Mouse (Mus musculus): ENCODE measurements around the gene Tldc1. TPM values are rescaled to one million over a fixed set of nuclear protein-coding genes. Genes with fewer than 3 reads are reported as not detected.
A peak's percentile ranks its signal among the peaks of the same experiment; 100 is the strongest.

The Tldc1 gene
- polyA plus RNA-seq (2016; fragmentation: Nextera tagmentation; extraction: Ambion mirVana) = 16.7 and 17.3 TPM in 2 replicates

DNA sequence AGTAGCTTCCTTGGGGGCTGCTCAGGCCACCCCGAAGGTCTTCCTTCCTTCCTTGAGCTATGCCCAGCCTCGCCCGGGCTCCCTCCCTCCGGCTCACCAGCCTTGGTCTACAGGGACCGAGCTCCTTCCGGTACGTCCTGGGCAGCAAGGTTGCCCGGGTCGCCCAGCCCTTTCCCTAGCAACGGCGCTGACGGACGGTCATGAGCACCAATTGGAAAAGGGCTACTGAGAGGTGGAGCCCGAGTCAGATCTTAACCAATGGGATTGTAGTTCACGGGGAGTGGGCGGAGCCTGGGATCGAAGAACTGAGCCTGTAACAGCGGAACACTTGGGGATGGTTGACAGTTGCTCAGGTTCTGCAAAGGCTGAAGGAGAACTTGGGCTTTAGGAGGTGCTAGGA, at the start of gene Tldc1:
TSS of gene Tldc1 (minus strand) at position 154 of the 400 bp plus-strand sequence.
- Histone ChIP-seq H3K36me3 (replicated peaks) (no peaks in the 10 kb centered on the region), H3K4me1 (peaks cover 51% of the 10 kb centered on the region), H3K27ac (peak within 1 kb of the TSS; percentile 93), H3K9me3 (no peaks in the 10 kb centered on the region), H3K27me3 (ENCODE audit: poor library complexity, severe bottlenecking) (no peaks in the 10 kb centered on the region), H3K4me3 (peak within 1 kb of the TSS; percentile 69)
- under 1% methylated on average over 18 of the region's 18 CpGs for WGBS
- DNase-seq (ENCODE audit: extremely low spot score, low spot score) = peak; percentile 99

DNA sequence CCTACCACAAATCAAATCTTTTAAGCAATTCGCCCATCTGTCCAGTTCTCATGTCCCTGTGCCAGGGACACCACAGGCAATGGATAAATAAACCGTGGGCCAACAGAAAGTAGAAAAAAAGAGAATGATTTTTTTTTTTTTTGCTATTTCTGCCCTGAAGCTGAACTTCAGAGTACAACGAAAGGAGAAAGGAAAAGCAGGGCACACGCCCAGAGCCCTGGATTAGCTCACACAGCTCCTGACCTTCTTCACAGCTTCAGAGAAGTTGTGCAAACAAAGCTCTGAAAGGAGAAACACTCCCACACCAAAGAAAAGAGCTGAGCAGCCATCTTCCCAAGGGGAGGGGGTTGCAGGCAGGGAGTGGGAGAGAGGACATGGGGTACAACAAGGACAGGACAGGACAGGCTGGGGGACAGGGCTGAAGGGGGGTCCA, 49.5 kb upstream of the Tldc1 start:
- WGBS = 51% methylated on average over 4 of the region's 4 CpGs
- Histone ChIP-seq H3K36me3 (replicated peaks) (peaks cover 17% of the 10 kb centered on the region), H3K4me3 (no peak overlapping the region), H3K4me1 (peaks cover 88% of the 10 kb centered on the region), H3K27ac (peak overlapping the region; percentile 80), H3K27me3 (ENCODE audit: poor library complexity, severe bottlenecking) (no peaks in the 10 kb centered on the region), H3K9me3 (no peaks in the 10 kb centered on the region)
- DNase-seq (ENCODE audit: extremely low spot score, low spot score) = no peak

DNA sequence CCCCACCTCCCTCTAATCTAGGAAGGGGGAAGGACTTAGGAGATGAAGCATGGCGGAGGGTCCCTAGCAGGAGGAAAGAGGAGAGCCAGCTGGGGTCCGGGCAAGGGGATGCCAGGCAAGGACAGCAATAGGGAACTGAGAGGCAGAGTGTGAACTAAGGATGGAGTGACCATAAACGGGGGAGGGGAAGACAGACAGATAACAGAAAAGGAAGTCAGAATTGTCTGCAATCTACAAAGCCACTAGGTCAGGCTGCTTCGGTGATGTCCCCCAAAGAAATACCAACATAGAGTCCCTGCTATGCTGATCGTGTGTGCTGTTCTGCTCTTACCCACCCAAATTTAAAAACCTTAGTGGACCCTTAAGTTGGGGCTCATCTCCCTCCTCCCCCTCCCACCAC, 48.8 kb upstream of the Tldc1 start:
- 86% methylated on average over 5 of the region's 5 CpGs for WGBS
- H3K27ac ChIP-seq = peak overlapping the region; percentile 80
- no peak for DNase-seq (ENCODE audit: extremely low spot score, low spot score)
- no peaks in the 10 kb centered on the region for H3K9me3 ChIP-seq
- H3K4me3 ChIP-seq = no peak overlapping the region
- H3K27me3 ChIP-seq (ENCODE audit: poor library complexity, severe bottlenecking) = no peaks in the 10 kb centered on the region
- H3K4me1 ChIP-seq = peaks cover 81% of the 10 kb centered on the region
- peaks cover 25% of the 10 kb centered on the region for H3K36me3 ChIP-seq (replicated peaks)

DNA sequence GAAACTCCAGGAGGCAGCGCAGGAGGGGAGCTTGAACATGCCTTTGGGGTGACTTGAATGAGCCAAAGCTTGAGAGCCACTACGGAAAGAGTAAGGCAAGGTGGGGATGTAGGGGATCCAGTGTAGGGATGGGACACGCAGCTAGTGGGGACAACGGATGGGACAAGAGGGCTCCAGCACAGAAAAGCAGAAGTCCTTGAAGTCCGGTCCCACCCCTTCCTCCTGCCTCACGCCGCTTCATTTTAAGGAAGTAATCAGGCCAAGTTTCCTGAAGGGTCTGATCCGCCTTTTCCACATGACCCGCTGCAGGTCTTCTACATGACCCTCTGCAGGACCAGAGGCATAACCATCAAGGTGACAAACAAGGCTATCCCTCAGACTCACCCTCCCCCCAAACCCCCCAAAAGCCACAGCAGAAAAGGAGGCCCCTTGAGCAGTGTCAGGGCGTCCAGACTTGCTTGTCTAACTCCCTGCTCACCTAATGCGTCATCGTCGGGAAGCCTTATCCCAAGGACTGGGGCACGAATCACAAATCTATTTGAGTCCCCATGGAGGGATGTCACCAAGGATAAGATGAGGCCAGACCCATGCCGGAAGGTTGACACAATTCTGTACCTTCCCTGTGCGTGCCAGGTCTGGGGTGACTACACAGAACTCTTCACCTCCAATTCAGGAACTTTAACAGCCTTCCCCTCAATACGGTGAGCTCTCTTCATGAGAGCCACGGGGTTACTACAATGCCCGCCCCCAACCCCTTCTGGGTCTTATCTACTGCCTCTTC, 47.9 kb upstream of the Tldc1 start:
- DNase-seq (ENCODE audit: extremely low spot score, low spot score) = no peak
- H3K4me3 ChIP-seq = no peak overlapping the region
- H3K9me3 ChIP-seq = no peaks in the 10 kb centered on the region
- peaks cover 72% of the 10 kb centered on the region for H3K4me1 ChIP-seq
- peak overlapping the region; percentile 26; the same call in 1 of the 2 replicates for H3K27ac ChIP-seq
- no peaks in the 10 kb centered on the region for H3K27me3 ChIP-seq (ENCODE audit: poor library complexity, severe bottlenecking)
- 90% methylated on average over 19 of the region's 19 CpGs for WGBS
- H3K36me3 ChIP-seq (replicated peaks) = peaks cover 33% of the 10 kb centered on the region

DNA sequence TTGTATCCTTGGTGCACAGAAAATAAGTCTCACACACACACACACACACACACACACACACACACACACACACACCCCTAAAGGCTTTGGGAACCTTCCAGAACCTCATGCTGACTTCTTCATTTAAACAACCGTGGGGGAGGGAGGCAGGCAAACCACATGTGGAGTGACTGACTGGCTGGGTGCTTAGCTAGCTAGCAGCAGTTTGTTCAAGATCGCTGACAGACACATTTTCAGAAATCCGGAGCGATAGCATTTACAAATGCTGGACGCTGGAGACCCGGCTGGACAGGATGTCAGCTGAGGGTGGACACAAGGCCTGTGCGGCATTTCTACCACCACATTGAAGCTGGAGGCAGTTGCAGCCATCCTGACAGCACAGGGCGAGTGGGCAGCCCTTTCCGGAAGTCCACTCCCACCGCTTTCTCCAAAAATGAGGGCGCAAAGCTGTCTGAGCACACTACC, 46.6 kb upstream of the Tldc1 start:
- no peak for DNase-seq (ENCODE audit: extremely low spot score, low spot score)
- Histone ChIP-seq H3K36me3 (replicated peaks) (peaks cover 45% of the 10 kb centered on the region), H3K27ac (no peak overlapping the region), H3K27me3 (ENCODE audit: poor library complexity, severe bottlenecking) (no peaks in the 10 kb centered on the region), H3K4me3 (no peak overlapping the region), H3K9me3 (no peaks in the 10 kb centered on the region), H3K4me1 (peaks cover 59% of the 10 kb centered on the region)
- WGBS = 87% methylated on average over 11 of the region's 11 CpGs

DNA sequence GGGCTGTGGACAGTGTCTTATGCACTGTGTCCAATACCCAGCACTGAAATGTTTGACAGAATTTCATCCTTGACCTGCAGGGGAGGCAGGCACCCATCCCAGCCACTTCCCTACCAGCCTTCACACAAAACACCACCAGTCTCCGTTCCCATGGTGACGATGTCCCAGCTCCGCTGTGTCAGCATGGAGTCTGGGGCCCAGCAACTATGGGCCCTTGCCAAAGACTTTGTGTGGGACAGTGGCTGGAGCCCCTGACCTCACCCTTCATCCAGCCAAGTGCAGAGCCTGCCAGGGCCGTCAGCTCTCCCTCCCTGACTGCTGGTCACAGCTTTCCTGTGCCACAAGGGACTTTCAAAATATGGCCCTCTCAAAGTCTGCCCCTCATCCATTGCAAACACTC, 45.9 kb upstream of the Tldc1 start:
- Histone ChIP-seq H3K4me3 (no peak overlapping the region), H3K9me3 (no peaks in the 10 kb centered on the region), H3K4me1 (peaks cover 59% of the 10 kb centered on the region), H3K36me3 (replicated peaks) (peaks cover 50% of the 10 kb centered on the region), H3K27me3 (ENCODE audit: poor library complexity, severe bottlenecking) (no peaks in the 10 kb centered on the region), H3K27ac (peak overlapping the region; percentile 27; the same call in 1 of the 2 replicates)
- DNase-seq (ENCODE audit: extremely low spot score, low spot score) = no peak
- WGBS = 56% methylated on average over 4 of the region's 4 CpGs

DNA sequence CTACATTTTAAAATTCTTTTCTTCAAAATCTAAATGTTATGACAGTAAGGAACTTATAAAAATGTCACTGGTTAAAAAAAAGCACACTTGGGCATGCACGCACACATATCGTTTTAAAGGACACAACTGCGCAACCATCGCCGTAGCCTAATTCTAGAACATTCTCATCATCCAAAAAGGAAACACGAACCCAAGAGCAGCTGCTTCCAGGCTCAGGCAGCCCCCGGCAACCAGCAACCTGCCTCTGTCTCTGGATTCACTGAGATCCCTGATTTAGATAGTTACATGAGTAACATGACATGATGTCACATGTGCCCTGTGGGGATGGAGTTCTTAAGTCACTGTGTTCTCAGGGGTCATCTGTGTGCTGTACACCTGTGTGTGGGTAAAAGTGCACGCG, 45.1 kb upstream of the Tldc1 start:
- Histone ChIP-seq H3K27ac (no peak overlapping the region), H3K27me3 (ENCODE audit: poor library complexity, severe bottlenecking) (no peaks in the 10 kb centered on the region), H3K9me3 (no peaks in the 10 kb centered on the region), H3K36me3 (replicated peaks) (peaks cover 57% of the 10 kb centered on the region), H3K4me1 (peaks cover 59% of the 10 kb centered on the region), H3K4me3 (no peak overlapping the region)
- WGBS = 96% methylated on average over 9 of the region's 9 CpGs
- no peak for DNase-seq (ENCODE audit: extremely low spot score, low spot score)

DNA sequence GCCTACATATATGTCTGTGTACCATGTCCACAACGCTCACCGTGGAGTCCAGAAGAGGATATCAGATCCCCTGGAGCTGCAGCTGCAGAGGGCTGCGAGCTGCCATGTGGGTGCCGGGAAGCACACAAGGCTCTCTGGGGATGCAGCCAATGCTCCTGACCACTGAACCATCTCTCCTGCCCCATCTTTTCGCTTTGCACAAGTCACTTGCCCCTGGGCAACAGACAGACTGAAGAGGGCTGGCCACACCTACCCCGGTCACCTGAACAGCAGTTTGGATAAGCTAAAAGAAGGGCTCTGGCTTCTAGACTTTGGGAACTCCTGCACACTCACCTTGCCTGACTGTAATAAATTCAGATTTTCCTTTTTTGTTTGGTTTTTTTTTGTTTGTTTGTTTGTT, 43.5 kb upstream of the Tldc1 start:
- Histone ChIP-seq H3K4me1 (peaks cover 58% of the 10 kb centered on the region), H3K36me3 (replicated peaks) (peaks cover 58% of the 10 kb centered on the region), H3K9me3 (no peaks in the 10 kb centered on the region), H3K27me3 (ENCODE audit: poor library complexity, severe bottlenecking) (no peaks in the 10 kb centered on the region), H3K27ac (no peak overlapping the region), H3K4me3 (no peak overlapping the region)
- no peak for DNase-seq (ENCODE audit: extremely low spot score, low spot score)
- WGBS = 96% methylated on average over 6 of the region's 6 CpGs

DNA sequence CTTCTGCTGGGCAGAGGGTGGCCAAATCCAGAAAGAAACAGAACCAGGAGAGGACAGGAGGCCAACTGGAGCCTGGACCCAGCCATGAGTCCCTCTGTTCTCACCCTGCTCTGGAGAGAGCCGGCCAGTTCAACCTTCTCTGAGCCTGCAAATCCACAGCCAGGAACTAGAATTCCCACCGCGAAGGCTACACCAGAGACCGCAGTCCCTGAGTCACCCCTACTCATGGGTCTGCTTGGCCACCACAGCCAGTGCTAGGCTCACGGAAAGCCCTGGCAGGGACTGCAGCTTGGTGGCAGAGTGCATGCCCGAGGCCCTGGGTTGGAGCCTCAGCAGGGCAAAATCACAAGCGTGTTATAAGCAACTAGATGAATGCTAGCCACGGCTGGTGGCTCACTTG, 41.8 kb upstream of the Tldc1 start:
- WGBS = 95% methylated on average over 8 of the region's 8 CpGs
- no peak overlapping the region for H3K4me3 ChIP-seq
- H3K27ac ChIP-seq = no peak overlapping the region
- peaks cover 54% of the 10 kb centered on the region for H3K4me1 ChIP-seq
- peaks cover 69% of the 10 kb centered on the region for H3K36me3 ChIP-seq (replicated peaks)
- DNase-seq (ENCODE audit: extremely low spot score, low spot score) = no peak
- H3K27me3 ChIP-seq (ENCODE audit: poor library complexity, severe bottlenecking) = no peaks in the 10 kb centered on the region
- no peaks in the 10 kb centered on the region for H3K9me3 ChIP-seq

DNA sequence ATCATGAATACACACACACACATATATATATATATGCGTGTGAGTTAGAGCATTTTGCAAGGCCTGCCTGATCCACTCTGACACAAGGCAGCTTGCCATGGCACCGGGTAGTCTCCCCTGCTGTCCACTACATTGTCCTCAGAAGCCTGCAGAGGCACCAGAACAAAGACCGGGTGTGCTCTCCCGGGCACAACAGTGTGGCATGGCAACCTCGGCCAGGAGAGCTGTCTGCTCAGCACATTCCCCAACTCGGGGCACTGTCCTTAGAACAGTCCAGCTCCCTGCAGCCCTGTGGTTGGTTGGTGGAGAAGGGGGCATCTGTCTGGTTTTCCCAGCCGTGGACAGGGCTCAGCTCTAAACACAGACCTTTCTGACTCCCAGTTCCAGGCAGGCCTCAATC, 41.1 kb upstream of the Tldc1 start:
- 79% methylated on average over 7 of the region's 7 CpGs for WGBS
- no peak overlapping the region; the same call in 1 of the 2 replicates for H3K27ac ChIP-seq
- peaks cover 51% of the 10 kb centered on the region for H3K4me1 ChIP-seq
- no peaks in the 10 kb centered on the region for H3K27me3 ChIP-seq (ENCODE audit: poor library complexity, severe bottlenecking)
- no peak overlapping the region for H3K4me3 ChIP-seq
- H3K36me3 ChIP-seq (replicated peaks) = peaks cover 75% of the 10 kb centered on the region
- DNase-seq (ENCODE audit: extremely low spot score, low spot score) = no peak
- H3K9me3 ChIP-seq = no peaks in the 10 kb centered on the region

DNA sequence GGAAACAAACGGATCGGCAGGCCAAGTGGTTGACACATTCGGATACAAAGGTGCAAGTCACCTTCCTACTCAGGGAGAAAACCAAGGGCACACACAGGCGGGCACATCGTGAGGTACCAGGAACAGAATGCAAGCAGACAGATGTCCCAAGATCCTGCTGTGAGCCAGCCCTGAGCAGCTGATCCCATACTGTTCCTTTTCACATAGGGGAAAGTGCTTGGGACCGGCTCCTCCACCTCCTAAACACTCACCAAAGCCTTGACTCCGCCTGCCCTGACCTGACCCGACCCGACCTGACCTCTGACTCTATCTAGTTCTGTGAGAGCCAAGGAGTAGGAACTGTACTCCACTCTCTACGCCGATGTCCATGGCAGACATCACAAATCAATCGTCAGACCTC, 39.2 kb upstream of the Tldc1 start:
- 32% methylated on average over 12 of the region's 12 CpGs for WGBS
- peaks cover 67% of the 10 kb centered on the region for H3K36me3 ChIP-seq (replicated peaks)
- no peak for DNase-seq (ENCODE audit: extremely low spot score, low spot score)
- no peaks in the 10 kb centered on the region for H3K9me3 ChIP-seq
- H3K27ac ChIP-seq = peak overlapping the region; percentile 58; the same call in 1 of the 2 replicates
- H3K4me1 ChIP-seq = peaks cover 61% of the 10 kb centered on the region
- no peaks in the 10 kb centered on the region for H3K27me3 ChIP-seq (ENCODE audit: poor library complexity, severe bottlenecking)
- no peak overlapping the region for H3K4me3 ChIP-seq

DNA sequence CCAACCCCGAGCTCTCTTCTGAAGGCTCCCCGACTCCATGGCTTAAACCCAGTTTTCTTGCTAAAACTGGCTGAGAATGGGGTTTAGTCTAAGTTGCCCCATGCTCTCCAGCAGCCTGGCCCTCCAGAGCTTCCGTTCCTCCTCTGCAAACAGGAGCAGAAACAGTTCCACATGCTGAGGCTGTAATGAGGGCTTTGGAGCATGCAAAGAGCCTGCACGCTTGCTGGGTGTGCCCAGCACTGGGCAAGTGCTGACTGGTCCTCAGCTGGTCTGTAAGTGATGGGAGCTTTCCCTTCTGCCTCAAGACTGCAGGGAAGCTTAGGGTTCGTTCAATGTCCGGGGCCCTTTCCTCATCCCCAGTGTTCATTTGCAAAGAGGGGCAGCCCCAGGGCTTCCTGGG, 38.0 kb upstream of the Tldc1 start:
- Histone ChIP-seq H3K27me3 (ENCODE audit: poor library complexity, severe bottlenecking) (no peaks in the 10 kb centered on the region), H3K4me1 (peaks cover 73% of the 10 kb centered on the region), H3K36me3 (replicated peaks) (peaks cover 55% of the 10 kb centered on the region), H3K4me3 (no peak overlapping the region), H3K9me3 (no peaks in the 10 kb centered on the region), H3K27ac (peak overlapping the region; percentile 58)
- 77% methylated on average over 6 of the region's 6 CpGs for WGBS
- DNase-seq (ENCODE audit: extremely low spot score, low spot score) = no peak

DNA sequence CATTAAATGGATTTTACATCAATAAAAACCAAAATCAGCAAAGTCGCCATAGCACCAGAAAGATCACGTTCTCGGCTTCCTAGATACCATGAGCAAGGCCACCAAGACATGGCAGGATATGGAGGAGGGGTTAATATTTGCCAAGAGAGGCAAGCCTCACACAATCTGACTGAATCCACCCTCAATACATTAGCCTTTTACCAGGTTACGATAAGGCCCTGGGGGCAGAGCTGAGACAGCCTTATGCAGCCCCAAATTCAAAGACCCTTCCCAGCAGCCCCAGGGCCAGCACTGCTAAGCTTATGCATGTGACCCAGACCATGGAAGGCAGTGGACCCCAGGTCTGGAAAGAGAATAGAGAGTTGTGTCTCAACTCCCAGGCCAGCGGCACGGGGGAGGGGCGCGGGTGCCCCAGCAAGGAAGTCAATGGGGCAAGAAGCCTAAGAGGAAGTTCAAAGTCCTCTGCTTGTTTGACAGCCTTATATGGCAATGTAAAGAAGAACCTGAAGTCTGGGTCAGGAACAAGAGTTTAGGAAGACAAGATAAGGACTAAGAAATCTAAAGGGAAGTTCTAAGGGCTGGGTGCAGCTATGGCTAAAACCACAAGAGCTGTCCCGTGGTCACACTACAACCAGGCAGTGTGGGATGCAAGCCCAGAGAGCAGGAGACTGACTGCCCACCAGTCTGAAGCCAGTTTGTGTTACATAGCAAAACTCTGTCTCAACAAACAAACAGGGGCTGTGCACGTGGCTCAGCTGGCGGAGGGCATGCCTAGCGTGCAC, 34.6 kb upstream of the Tldc1 start:
- Histone ChIP-seq H3K9me3 (no peaks in the 10 kb centered on the region), H3K27ac (peak overlapping the region; percentile 82), H3K4me3 (no peak overlapping the region), H3K4me1 (peaks cover 76% of the 10 kb centered on the region), H3K36me3 (replicated peaks) (peaks cover 52% of the 10 kb centered on the region), H3K27me3 (ENCODE audit: poor library complexity, severe bottlenecking) (no peaks in the 10 kb centered on the region)
- 84% methylated on average over 12 of the region's 12 CpGs for WGBS
- DNase-seq (ENCODE audit: extremely low spot score, low spot score) = no peak
